Mouse (Mus musculus) c-Kit-positive CD71-positive TER-119-positive erythroid progenitor cells, embryonic 14.5 days (primary cell): ENCODE measurements around the gene Fam43b.

ENCODE experiments used
- DNase-seq: peaks from one replicate; pipeline ENCODE4 v3.0.0-alpha.2; 2013; ENCODE audit warnings: low spot score

Fam43b gene

GRCm38 (mm10) chr4:138352692-138353091, 43.6 kb downstream of the Fam43b start:
- no peak for DNase-seq

- no peak for DNase-seq
Observed at GRCm38 (mm10) chr4:138351821-138352220, 44.5 kb downstream of the Fam43b start.

- no peak for DNase-seq
Observed at GRCm38 (mm10) chr4:138348716-138349115, 47.6 kb downstream of the Fam43b start.

- DNase-seq = no peak
Observed at GRCm38 (mm10) chr4:138347280-138347679, 49.0 kb downstream of the Fam43b start.

GRCm38 (mm10) chr4:138344891-138345545, 51.3 kb downstream of the Fam43b start:
- DNase-seq = no peak
